Mouse (Mus musculus): ENCODE measurements around the gene Cfap57. TPM values are rescaled to one million over a fixed set of nuclear protein-coding genes. Genes with fewer than 3 reads are reported as not detected.

Cfap57 gene
- polyA plus RNA-seq, 1 experiment from 2014 or later = 0.25 TPM

- H3K27me3 ChIP-seq = peaks cover 19% of the 10 kb centered on the region
- no peak overlapping the region for H3K4me3 ChIP-seq
- no peaks in the 10 kb centered on the region for H3K36me3 ChIP-seq
- ATAC-seq (replicated peaks; ENCODE audit: insufficient number of reproducible peaks, insufficient read depth, low FRiP score, low read depth) = no peak
- H3K4me1 ChIP-seq (replicated peaks) = no peaks in the 10 kb centered on the region
- H3K27ac ChIP-seq = no peak overlapping the region
- H3K4me2 ChIP-seq = no peak overlapping the region
- H3K9ac ChIP-seq = no peak overlapping the region
- 78% methylated on average over 6 of the region's 6 CpGs for WGBS
- H3K9me3 ChIP-seq (replicated peaks) = no peaks in the 10 kb centered on the region
Measured at GRCm38 (mm10) chr4:118535610-118536009, 85.0 kb downstream of the Cfap57 start.

GRCm38 (mm10) chr4:118533605-118534004, 87.0 kb downstream of the Cfap57 start:
- H3K4me3 ChIP-seq = no peak overlapping the region
- no peaks in the 10 kb centered on the region for H3K36me3 ChIP-seq
- H3K4me2 ChIP-seq = no peak overlapping the region
- no peak for ATAC-seq (replicated peaks; ENCODE audit: insufficient number of reproducible peaks, insufficient read depth, low FRiP score, low read depth)
- no peak overlapping the region for H3K27ac ChIP-seq
- no peak overlapping the region for H3K9ac ChIP-seq
- no peaks in the 10 kb centered on the region for H3K9me3 ChIP-seq (replicated peaks)
- whole genome bisulfite sequencing = 84% methylated on average over 7 of the region's 7 CpGs
- peaks cover 14% of the 10 kb centered on the region; the same call in 1 of the 2 replicates for H3K27me3 ChIP-seq
- no peaks in the 10 kb centered on the region for H3K4me1 ChIP-seq (replicated peaks)

GRCm38 (mm10) chr4:118533156-118533555, 87.4 kb downstream of the Cfap57 start:
- no peak overlapping the region for H3K4me3 ChIP-seq
- no peaks in the 10 kb centered on the region for H3K9me3 ChIP-seq (replicated peaks)
- ATAC-seq (replicated peaks; ENCODE audit: insufficient number of reproducible peaks, insufficient read depth, low FRiP score, low read depth) = no peak
- no peaks in the 10 kb centered on the region for H3K36me3 ChIP-seq
- no peak overlapping the region for H3K27ac ChIP-seq
- H3K9ac ChIP-seq = no peak overlapping the region
- no peaks in the 10 kb centered on the region for H3K4me1 ChIP-seq (replicated peaks)
- WGBS = 61% methylated on average over 3 of the region's 4 CpGs
- peaks cover 16% of the 10 kb centered on the region; the same call in 1 of the 2 replicates for H3K27me3 ChIP-seq
- no peak overlapping the region for H3K4me2 ChIP-seq

- no peak overlapping the region for H3K4me3 ChIP-seq
- no peak overlapping the region for H3K4me2 ChIP-seq
- H3K27me3 ChIP-seq = peaks cover 18% of the 10 kb centered on the region; the same call in 1 of the 2 replicates
- 56% methylated on average over 5 of the region's 5 CpGs for WGBS
- H3K36me3 ChIP-seq = no peaks in the 10 kb centered on the region
- no peak overlapping the region for H3K27ac ChIP-seq
- no peaks in the 10 kb centered on the region for H3K4me1 ChIP-seq (replicated peaks)
- no peak overlapping the region for H3K9ac ChIP-seq
- ATAC-seq (replicated peaks; ENCODE audit: insufficient number of reproducible peaks, insufficient read depth, low FRiP score, low read depth) = no peak
- no peaks in the 10 kb centered on the region for H3K9me3 ChIP-seq (replicated peaks)
Measured at GRCm38 (mm10) chr4:118532663-118533062, 87.9 kb downstream of the Cfap57 start.

- Histone ChIP-seq H3K27me3 (0 out of 2 replicates have a peak, but pooled peaks cover 5% of the 10 kb centered on the region), H3K4me3 (no peak overlapping the region), H3K4me2 (no peak overlapping the region; the same call in 1 of the 2 replicates), H3K27ac (no peak overlapping the region), H3K9me3 (replicated peaks) (no peaks in the 10 kb centered on the region), H3K9ac (no peak overlapping the region), H3K36me3 (no peaks in the 10 kb centered on the region), H3K4me1 (replicated peaks) (0 out of 2 replicates have a peak, but pooled peaks cover 7% of the 10 kb centered on the region)
- WGBS = 81% methylated on average over 6 of the region's 6 CpGs
- no peak for ATAC-seq (replicated peaks; ENCODE audit: insufficient number of reproducible peaks, insufficient read depth, low FRiP score, low read depth)
Measured at GRCm38 (mm10) chr4:118527720-118528119, 92.9 kb downstream of the Cfap57 start.

GRCm38 (mm10) chr4:118527335-118527681, 93.3 kb downstream of the Cfap57 start:
- no peaks in the 10 kb centered on the region for H3K9me3 ChIP-seq (replicated peaks)
- H3K9ac ChIP-seq = no peak overlapping the region
- H3K4me2 ChIP-seq = peak overlapping the region; percentile 11; the same call in 1 of the 2 replicates
- 0 out of 2 replicates have a peak, but pooled peaks cover 7% of the 10 kb centered on the region for H3K4me1 ChIP-seq (replicated peaks)
- 40% methylated on average over 5 of the region's 5 CpGs for WGBS
- ATAC-seq (replicated peaks; ENCODE audit: insufficient number of reproducible peaks, insufficient read depth, low FRiP score, low read depth) = no peak
- no peaks in the 10 kb centered on the region for H3K36me3 ChIP-seq
- H3K27ac ChIP-seq = no peak overlapping the region
- H3K27me3 ChIP-seq = 0 out of 2 replicates have a peak, but pooled peaks cover 5% of the 10 kb centered on the region
- H3K4me3 ChIP-seq = no peak overlapping the region

GRCm38 (mm10) chr4:118526408-118527334, 93.9 kb downstream of the Cfap57 start, which contains the start of gene 2610528J11Rik:
Gene 2610528J11Rik, plus strand, starts transcription at chr4:118526999.
- no peak for ATAC-seq (replicated peaks; ENCODE audit: insufficient number of reproducible peaks, insufficient read depth, low FRiP score, low read depth)
- no peaks in the 10 kb centered on the region for H3K36me3 ChIP-seq
- no peak within 1 kb of the TSS for H3K9ac ChIP-seq
- H3K9me3 ChIP-seq (replicated peaks) = no peaks in the 10 kb centered on the region
- peak within 1 kb of the TSS; percentile 11; the same call in 1 of the 2 replicates for H3K4me2 ChIP-seq
- 0 out of 2 replicates have a peak, but pooled peaks cover 7% of the 10 kb centered on the region for H3K4me1 ChIP-seq (replicated peaks)
- no peak within 1 kb of the TSS for H3K4me3 ChIP-seq
- H3K27me3 ChIP-seq = 0 out of 2 replicates have a peak, but pooled peaks cover 5% of the 10 kb centered on the region
- H3K27ac ChIP-seq = no peak within 1 kb of the TSS
- WGBS = 34% methylated on average over 17 of the region's 17 CpGs

GRCm38 (mm10) chr4:118525779-118526178, 94.8 kb downstream of the Cfap57 start:
- H3K9ac ChIP-seq = no peak overlapping the region
- 0 out of 2 replicates have a peak, but pooled peaks cover 5% of the 10 kb centered on the region for H3K27me3 ChIP-seq
- ATAC-seq (replicated peaks; ENCODE audit: insufficient number of reproducible peaks, insufficient read depth, low FRiP score, low read depth) = no peak
- no peaks in the 10 kb centered on the region for H3K36me3 ChIP-seq
- H3K27ac ChIP-seq = no peak overlapping the region
- 0 out of 2 replicates have a peak, but pooled peaks cover 7% of the 10 kb centered on the region for H3K4me1 ChIP-seq (replicated peaks)
- H3K4me3 ChIP-seq = no peak overlapping the region
- WGBS = 68% methylated on average over 3 of the region's 3 CpGs
- H3K4me2 ChIP-seq = no peak overlapping the region
- H3K9me3 ChIP-seq (replicated peaks) = no peaks in the 10 kb centered on the region

GRCm38 (mm10) chr4:118523976-118524375, 96.6 kb downstream of the Cfap57 start:
- H3K9ac ChIP-seq = no peak overlapping the region
- 0 out of 2 replicates have a peak, but pooled peaks cover 7% of the 10 kb centered on the region for H3K4me1 ChIP-seq (replicated peaks)
- no peak for ATAC-seq (replicated peaks; ENCODE audit: insufficient number of reproducible peaks, insufficient read depth, low FRiP score, low read depth)
- H3K4me2 ChIP-seq = no peak overlapping the region
- no peaks in the 10 kb centered on the region for H3K36me3 ChIP-seq
- H3K27me3 ChIP-seq = 0 out of 2 replicates have a peak, but pooled peaks cover 5% of the 10 kb centered on the region
- H3K4me3 ChIP-seq = no peak overlapping the region
- no peak overlapping the region for H3K27ac ChIP-seq
- no peaks in the 10 kb centered on the region for H3K9me3 ChIP-seq (replicated peaks)
- WGBS = 52% methylated on average over 7 of the region's 7 CpGs

- WGBS = 85% methylated on average over 7 of the region's 7 CpGs
- ATAC-seq (replicated peaks; ENCODE audit: insufficient number of reproducible peaks, insufficient read depth, low FRiP score, low read depth) = no peak
Measured at GRCm38 (mm10) chr4:118522248-118522647, 98.3 kb downstream of the Cfap57 start.

GRCm38 (mm10) chr4:118518208-118518607, 102.4 kb downstream of the Cfap57 start:
- H3K9ac ChIP-seq = no peak overlapping the region
- H3K27ac ChIP-seq = no peak overlapping the region
- no peak for ATAC-seq (replicated peaks; ENCODE audit: insufficient number of reproducible peaks, insufficient read depth, low FRiP score, low read depth)
- no peak overlapping the region for H3K4me3 ChIP-seq
- peaks cover 15% of the 10 kb centered on the region for H3K4me1 ChIP-seq (replicated peaks)
- 64% methylated on average over 5 of the region's 5 CpGs for WGBS
- peaks cover 8% of the 10 kb centered on the region; the same call in 1 of the 2 replicates for H3K27me3 ChIP-seq
- no peak overlapping the region for H3K4me2 ChIP-seq
- no peaks in the 10 kb centered on the region for H3K9me3 ChIP-seq (replicated peaks)
- H3K36me3 ChIP-seq = no peaks in the 10 kb centered on the region

More at GRCm38 (mm10) chr4:118522248-118522647, 98.3 kb downstream of the Cfap57 start:
- no peaks in the 10 kb centered on the region for H3K36me3 ChIP-seq
- no peaks in the 10 kb centered on the region for H3K27me3 ChIP-seq
- no peak overlapping the region for H3K4me2 ChIP-seq
- H3K9me3 ChIP-seq (replicated peaks) = no peaks in the 10 kb centered on the region
- no peak overlapping the region for H3K4me3 ChIP-seq
- H3K27ac ChIP-seq = no peak overlapping the region
- H3K9ac ChIP-seq = no peak overlapping the region
- peaks cover 10% of the 10 kb centered on the region for H3K4me1 ChIP-seq (replicated peaks)
